Mouse (Mus musculus) cerebellum, adult 2 months (tissue): ENCODE data around the gene Srgap1. TPM values are rescaled to one million over a fixed set of nuclear protein-coding genes. Genes with fewer than 3 reads are reported as not detected.

Experiments
- DNase-seq, 2 experiments: peaks; one replicate each; pipeline ENCODE4 v3.0.0; 2021
- H3K27ac ChIP-seq: fragments of 200-500 bp; 2 replicates; pipeline ENCODE4 v1.5.1; 2012; ENCODE audit warnings: low read length, control low read depth, inconsistent platforms; ENCODE audit not compliant: insufficient read depth
- H3K27me3 ChIP-seq: fragments of 200-500 bp; 2 replicates; pipeline ENCODE4 v1.6.1; 2012; ENCODE audit warnings: inconsistent platforms, mild to moderate bottlenecking, low read length, moderate library complexity; ENCODE audit not compliant: control insufficient read depth, insufficient read depth
- H3K4me1 ChIP-seq: fragments of 200-500 bp; 2 replicates; pipeline ENCODE4 v1.6.1; 2011; ENCODE audit warnings: low read length; ENCODE audit not compliant: control insufficient read depth, insufficient read depth
- H3K4me3 ChIP-seq: fragments of 200-500 bp; replicated peaks from 2 replicates; pipeline ENCODE3; 2011; ENCODE audit warnings: mild to moderate bottlenecking, low read depth, low read length, control low read depth; ENCODE audit not compliant: insufficient read depth
- CTCF ChIP-seq: fragments of 200-500 bp; IDR thresholded peaks from 2 replicates; pipeline ENCODE4 v1.5.1; 2011; ENCODE audit warnings: low read depth, mild to moderate bottlenecking, control low read depth, low read length, moderate library complexity, borderline replicate concordance; ENCODE audit not compliant: insufficient read depth
- POLR2A ChIP-seq: fragments of 200-500 bp; IDR thresholded peaks from 2 replicates; pipeline ENCODE4 v1.6.1; 2011; ENCODE audit warnings: low read length, control low read depth, borderline replicate concordance; ENCODE audit not compliant: insufficient read depth
- WGBS: fragments of 180-500 bp; shearing (Covaris S2); methylation state at CpG from one replicate; pipeline ENCODE4 v1.1.7; 2018; 5-methylcytosine and 5-hydroxymethylcytosine counted together
- polyA plus RNA-seq: library from polyadenylated mRNA; depleted of rRNA; stranded (reverse); fragments of >200 nt; gene quantifications from 2 replicates; pipeline ENCODE4 v1.2.3, GENCODE M21; 2012

The Srgap1 gene
- polyA plus RNA-seq, 1 experiment = 18.5 TPM

- Histone ChIP-seq H3K27me3 (no peaks in the 10 kb centered on the region), H3K4me1 (no peaks in the 10 kb centered on the region), H3K27ac (no peak overlapping the region), H3K4me3 (no peak overlapping the region)
- 72% methylated on average over 7 of the region's 7 CpGs for WGBS
- TF ChIP-seq POLR2A (no peak), CTCF (no peak)
- DNase-seq = no peak
Measured at GRCm38 (mm10) chr10:121998806-121999205, 48.3 kb downstream of the Srgap1 start.

- 35% methylated on average over 4 of the region's 4 CpGs for WGBS
- Histone ChIP-seq H3K27me3 (no peaks in the 10 kb centered on the region), H3K27ac (no peak overlapping the region)
Measured at GRCm38 (mm10) chr10:121996500-121996899, 50.6 kb downstream of the Srgap1 start.

GRCm38 (mm10) chr10:121995448-121995847 is 51.7 kb downstream of the Srgap1 start:
- WGBS = 51% methylated on average over 4 of the region's 4 CpGs
- H3K4me3 ChIP-seq = no peak overlapping the region
- TF ChIP-seq CTCF (no peak), POLR2A (no peak)

More at GRCm38 (mm10) chr10:121996500-121996899, 50.6 kb downstream of the Srgap1 start:
- no peaks in the 10 kb centered on the region for H3K4me1 ChIP-seq
- TF ChIP-seq CTCF (no peak), POLR2A (no peak)
- no peak overlapping the region for H3K4me3 ChIP-seq
- peak in 1 of 2 experiments; percentile 19 for DNase-seq

GRCm38 (mm10) chr10:121994660-121995059 is 52.5 kb downstream of the Srgap1 start:
- Histone ChIP-seq H3K27ac (no peak overlapping the region), H3K27me3 (no peaks in the 10 kb centered on the region), H3K4me3 (no peak overlapping the region), H3K4me1 (no peaks in the 10 kb centered on the region)
- WGBS = 30% methylated on average over 5 of the region's 5 CpGs
- DNase-seq = no peak
- TF ChIP-seq POLR2A (no peak), CTCF (no peak)

More at GRCm38 (mm10) chr10:121995448-121995847, 51.7 kb downstream of the Srgap1 start:
- no peaks in the 10 kb centered on the region for H3K4me1 ChIP-seq
- H3K27me3 ChIP-seq = no peaks in the 10 kb centered on the region
- H3K27ac ChIP-seq = no peak overlapping the region
- DNase-seq = no peak

- DNase-seq = no peak
- Histone ChIP-seq H3K4me3 (no peak overlapping the region), H3K4me1 (no peaks in the 10 kb centered on the region), H3K27me3 (no peaks in the 10 kb centered on the region), H3K27ac (no peak overlapping the region)
- 30% methylated on average over 8 of the region's 8 CpGs for WGBS
- TF ChIP-seq CTCF (no peak), POLR2A (no peak)
Measured at GRCm38 (mm10) chr10:121992609-121993008, 54.5 kb downstream of the Srgap1 start.

- no peak overlapping the region for H3K4me3 ChIP-seq
- H3K4me1 ChIP-seq = no peaks in the 10 kb centered on the region
- H3K27me3 ChIP-seq = no peaks in the 10 kb centered on the region
Measured at GRCm38 (mm10) chr10:121986997-121987396, 60.1 kb downstream of the Srgap1 start.

GRCm38 (mm10) chr10:121984887-121985286 is 62.2 kb downstream of the Srgap1 start:
- Histone ChIP-seq H3K4me1 (no peaks in the 10 kb centered on the region), H3K27ac (no peak overlapping the region), H3K27me3 (no peaks in the 10 kb centered on the region), H3K4me3 (no peak overlapping the region)
- DNase-seq = no peak
- no peak for TF ChIP-seq CTCF
- no peak for TF ChIP-seq POLR2A
- WGBS = 94% methylated on average over 10 of the region's 10 CpGs

More at GRCm38 (mm10) chr10:121986997-121987396, 60.1 kb downstream of the Srgap1 start:
- TF ChIP-seq POLR2A = no peak
- TF ChIP-seq CTCF = no peak
- WGBS = 76% methylated on average over 4 of the region's 4 CpGs
- H3K27ac ChIP-seq = no peak overlapping the region
- no peak for DNase-seq

GRCm38 (mm10) chr10:121983993-121984610 is 63.0 kb downstream of the Srgap1 start:
- Histone ChIP-seq H3K4me3 (no peak overlapping the region), H3K4me1 (no peaks in the 10 kb centered on the region), H3K27me3 (no peaks in the 10 kb centered on the region), H3K27ac (no peak overlapping the region)
- TF ChIP-seq POLR2A (no peak), CTCF (no peak)
- DNase-seq = no peak
- 42% methylated on average over 10 of the region's 10 CpGs for WGBS

- H3K4me1 ChIP-seq = no peaks in the 10 kb centered on the region
- H3K27me3 ChIP-seq = no peaks in the 10 kb centered on the region
- no peak overlapping the region for H3K4me3 ChIP-seq
- WGBS = 89% methylated on average over 6 of the region's 6 CpGs
- no peak for DNase-seq
- no peak overlapping the region for H3K27ac ChIP-seq
- no peak for TF ChIP-seq POLR2A
- TF ChIP-seq CTCF = no peak
Measured at GRCm38 (mm10) chr10:121975330-121975729, 71.8 kb downstream of the Srgap1 start.
